Mouse (Mus musculus): Measurements from ENCODE around the gene Akr1b8. TPM values are rescaled to one million over a fixed set of nuclear protein-coding genes. Genes with fewer than 3 reads are reported as not detected.
A peak's percentile ranks its signal among the peaks of the same experiment; 100 is the strongest.
"Not testable (repeated sequence)": the region's sequence is repeated elsewhere in the genome, so short reads cannot be mapped to it uniquely, and the experiment has no call there.

Gene Akr1b8
- total RNA-seq, 2 experiments from 2014 or later: 5.9 to 6.7 TPM

DNA sequence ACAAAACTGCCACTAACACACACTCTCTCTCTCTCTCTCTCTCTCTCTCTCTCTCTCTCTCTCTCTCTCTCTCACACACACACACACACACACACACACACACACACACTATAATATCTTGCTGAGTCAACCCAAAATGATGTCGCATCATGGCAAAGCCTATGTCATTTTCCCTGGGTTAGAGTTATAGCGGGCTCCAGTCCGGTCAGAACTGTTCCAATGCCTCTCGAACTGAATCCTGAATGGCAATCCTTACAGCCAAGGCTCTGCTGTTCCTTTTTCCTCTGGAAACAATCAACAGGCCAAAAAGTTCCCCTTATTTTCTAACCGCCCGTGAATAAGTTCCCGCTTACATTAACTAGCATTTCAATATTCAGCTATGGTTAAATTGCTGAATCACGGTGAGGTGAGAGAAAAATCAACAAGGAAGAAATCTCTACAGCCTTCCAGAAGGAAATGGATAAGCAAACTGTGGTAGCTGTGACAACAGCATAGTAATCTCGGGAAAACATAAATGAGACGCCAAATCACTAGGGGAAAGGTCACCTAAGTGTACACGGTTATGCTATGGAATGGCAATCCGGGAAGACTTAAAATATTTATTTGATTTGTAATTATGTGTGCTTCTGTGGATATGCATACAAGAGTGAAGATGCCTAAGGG is 3.8 kb upstream of the Akr1b8 start:
- no peak for DNase-seq

DNA sequence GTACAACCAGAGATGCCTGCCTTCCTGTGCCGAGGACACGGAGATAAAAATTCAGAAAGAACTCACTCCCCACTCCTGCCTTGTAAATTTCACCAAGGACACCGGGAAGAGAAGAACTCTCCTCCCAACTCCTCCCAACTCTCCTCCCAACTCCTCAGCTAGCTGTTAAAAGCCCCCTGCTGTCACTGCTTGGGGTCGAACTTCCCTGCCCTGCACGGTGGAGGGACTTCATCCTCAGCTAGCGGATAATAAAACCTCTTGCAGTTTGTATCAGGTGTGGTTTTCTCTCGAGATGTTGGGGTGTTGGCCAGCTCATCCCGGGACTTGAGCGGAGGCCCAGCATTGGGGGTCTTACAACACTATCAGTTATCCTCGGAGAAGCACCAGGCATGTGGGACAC is 2.4 kb upstream of the Akr1b8 start:
- not testable (repeated sequence) for DNase-seq

- DNase-seq: no peak
These were observed 1.5 kb upstream of the Akr1b8 start for GRCm38 (mm10) chr6:34352401-34352800.

DNA sequence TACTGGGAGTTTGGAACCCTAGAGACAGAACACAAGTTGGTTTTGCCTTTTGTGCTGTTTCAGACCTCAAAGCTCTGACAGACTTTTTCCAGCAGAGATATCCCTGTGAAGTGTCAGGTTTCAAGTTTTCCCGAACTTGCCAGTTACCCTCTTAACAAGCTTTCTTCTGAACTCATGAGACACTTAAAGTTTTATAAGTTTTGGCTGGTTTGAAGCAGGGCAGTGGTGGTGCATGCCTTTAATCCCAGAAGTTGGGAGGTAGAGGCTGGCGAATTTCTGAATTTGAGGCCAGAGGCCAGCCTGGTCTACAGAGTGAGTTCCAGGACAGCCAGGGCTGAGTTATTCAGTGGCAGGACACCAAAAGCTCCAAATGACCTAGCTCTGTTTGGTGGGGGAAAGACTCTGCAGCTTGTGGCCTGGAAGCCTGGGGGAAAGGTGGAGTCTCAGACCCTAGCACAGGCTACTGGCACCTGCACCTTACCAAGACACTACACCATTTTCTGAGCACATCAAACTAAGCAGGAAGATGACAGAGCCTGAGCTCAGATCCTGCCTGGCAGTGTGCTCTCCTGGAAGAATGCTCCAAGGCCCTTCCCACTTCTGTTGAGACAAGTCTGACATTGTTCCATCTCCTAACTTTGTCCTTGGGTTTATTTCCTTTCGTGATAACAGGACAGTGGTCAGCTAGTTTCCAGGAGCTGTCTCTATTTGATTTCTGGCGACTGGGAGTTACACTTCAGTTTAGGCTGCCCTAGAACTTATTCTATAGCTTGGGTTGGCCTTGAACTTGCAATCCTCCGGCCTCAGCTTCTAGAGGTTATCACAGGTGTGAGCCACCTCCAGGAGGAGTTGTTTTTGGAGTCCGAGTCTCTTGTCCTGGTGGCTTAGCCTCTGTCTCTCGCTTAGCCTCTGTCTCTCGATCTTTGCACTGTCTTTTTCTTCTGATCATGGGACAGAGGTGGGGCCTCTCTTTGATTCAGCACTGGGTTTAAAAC is 732 bp downstream of the Akr1b8 start:
- DNase-seq: no peak

GRCm38 (mm10) chr6:34355349-34355747 is 1.4 kb downstream of the Akr1b8 start:
- DNase-seq: no peak

- no peak for DNase-seq
These were observed 1.9 kb downstream of the Akr1b8 start for GRCm38 (mm10) chr6:34355841-34356240.

DNA sequence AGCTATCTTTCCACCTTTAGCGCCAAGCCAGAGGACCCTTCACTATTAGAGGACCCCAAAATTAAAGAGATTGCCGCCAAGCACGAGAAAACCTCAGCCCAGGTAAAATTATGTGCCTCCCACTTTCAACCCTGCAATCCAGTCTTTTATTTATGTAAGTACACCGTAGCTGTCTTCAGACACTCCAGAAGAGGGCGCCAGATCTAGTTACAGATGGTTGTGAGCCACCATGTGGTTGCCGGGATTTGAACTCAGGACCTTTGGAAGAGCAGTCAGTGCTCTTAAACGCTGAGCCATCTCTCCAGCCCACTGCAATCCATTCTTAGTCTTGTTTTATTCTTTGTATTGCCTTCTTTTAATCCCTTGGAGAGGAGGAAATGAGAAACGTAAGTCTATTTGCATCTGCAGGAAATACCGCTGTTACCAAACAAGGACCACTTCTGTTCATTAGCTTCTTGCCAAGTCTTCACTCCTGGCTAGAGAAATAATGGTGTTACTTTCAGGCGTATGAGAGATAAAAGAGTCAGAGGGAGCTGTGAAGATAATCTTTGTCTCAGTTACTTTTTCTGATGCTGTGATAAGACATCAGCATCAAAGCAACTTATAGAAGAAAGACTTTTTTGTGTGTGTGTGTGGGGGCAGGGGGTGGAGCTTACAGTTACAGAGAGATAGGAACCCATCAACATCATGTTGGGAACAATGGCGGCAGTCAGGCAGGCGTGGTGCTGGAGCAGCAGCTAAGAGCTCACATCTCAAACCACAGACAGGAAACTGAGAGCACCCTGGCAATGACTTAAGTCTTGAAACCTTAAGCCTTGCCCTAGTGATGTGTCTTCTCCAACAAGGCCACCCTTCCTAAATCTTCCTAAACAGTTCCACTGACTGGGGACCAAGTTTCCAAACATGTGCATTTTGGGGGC is 10.6 kb downstream of the Akr1b8 start:
- no peak for DNase-seq

- DNase-seq: no peak
These were observed 14.1 kb downstream of the Akr1b8 start for GRCm38 (mm10) chr6:34367998-34368397.

DNA sequence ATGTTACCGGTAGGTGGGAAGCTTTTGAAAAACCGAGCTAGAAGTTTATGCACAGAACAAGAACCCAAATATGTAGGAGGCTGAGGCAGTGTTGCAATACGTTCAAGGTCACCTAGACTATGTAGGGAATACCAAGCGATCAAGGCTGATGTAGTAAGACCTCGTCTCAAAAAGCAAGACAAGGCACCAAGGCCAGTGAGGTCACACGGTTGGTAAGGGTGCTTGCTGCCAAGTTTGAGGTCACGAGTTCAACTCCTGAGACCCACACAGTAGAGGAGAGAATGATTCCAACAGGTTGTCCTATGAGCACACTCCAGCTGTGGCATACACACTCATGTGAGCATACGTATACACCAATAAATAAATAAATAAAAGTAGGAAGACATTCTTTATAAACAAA is 16.2 kb downstream of the Akr1b8 start:
- DNase-seq: no peak

DNA sequence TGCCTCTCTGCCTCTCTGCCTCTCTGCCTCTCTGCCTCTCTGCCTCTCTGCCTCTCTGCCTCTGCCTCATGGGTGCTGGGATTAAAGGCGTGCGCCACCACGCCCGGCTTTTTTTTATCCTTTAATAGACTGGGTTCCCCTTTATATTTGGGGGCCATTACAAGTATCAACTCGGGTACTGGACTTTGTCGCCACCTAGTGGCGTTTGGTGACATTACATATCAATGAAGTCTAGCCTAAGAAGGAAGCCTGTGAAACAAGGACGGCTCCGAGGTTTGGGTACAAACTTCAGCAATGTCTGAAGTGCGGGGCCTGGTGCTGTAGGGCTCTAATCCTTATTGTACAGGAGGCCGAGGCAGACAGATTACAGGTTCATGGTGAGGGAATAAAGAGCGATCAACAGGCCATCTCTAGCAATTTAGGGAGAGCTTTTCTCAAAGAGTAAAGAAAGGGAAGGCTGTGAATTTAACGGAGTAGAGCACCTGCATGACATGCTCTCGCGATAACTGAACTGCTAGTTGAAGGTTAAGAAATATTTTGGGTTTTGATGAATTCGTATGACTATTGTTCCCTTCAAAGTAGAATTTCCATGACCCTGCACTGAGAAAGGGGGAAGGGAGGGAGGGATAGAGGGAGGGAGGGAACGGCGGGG is 17.9 kb downstream of the Akr1b8 start:
- peak; percentile 78 for DNase-seq

DNA sequence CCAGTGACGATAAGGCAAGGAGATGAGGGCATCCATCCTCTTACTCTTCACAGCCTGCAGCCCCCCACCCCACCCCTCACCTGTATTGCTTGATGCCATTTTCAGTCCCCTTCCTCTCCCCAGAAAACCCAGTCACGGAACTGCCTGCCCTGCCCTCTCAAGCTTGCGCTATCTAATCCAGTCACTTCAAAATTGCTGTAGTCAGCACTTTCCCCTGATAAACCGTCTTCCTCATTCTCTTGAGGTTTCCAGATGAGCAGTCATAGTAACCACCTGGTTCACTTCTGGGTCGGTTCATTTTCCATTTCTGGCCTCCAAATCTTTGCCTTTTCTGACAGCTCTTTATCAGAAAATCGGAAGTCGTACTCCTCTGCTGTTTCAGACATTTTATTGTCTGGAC is 19.9 kb downstream of the Akr1b8 start:
- DNase-seq: no peak

DNA sequence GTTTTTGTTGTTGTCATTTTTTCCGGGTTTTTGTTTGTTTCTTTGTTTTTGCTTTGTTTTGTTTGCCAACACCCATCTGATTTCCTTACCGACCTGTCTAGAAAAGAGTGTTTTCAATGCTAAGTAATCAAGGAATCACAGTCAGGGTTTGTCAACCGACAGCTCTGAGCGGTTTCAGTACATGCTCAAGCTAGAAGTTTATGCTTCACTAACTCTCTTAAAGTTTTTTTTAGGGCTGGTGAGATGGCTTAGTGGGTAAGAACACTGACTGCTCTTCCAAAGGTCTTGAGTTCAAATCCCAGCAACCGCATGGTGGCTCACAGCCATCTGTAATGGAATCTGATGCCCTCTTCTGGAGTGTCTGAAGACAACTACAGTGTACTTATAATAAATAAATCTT is 22.0 kb downstream of the Akr1b8 start:
- DNase-seq: not testable (repeated sequence)

- DNase-seq: no peak
These were observed 29.5 kb downstream of the Akr1b8 start for GRCm38 (mm10) chr6:34383401-34383800.

- peak; percentile 73 for DNase-seq
These were observed 30.3 kb downstream of the Akr1b8 start, which contains the start of gene Akr1b10 for GRCm38 (mm10) chr6:34384110-34384661. Gene Akr1b10 (plus strand): TSS chr6:34384218.

GRCm38 (mm10) chr6:34384701-34385370 is 30.9 kb downstream of the Akr1b8 start:
- DNase-seq: peak; percentile 61

- DNase-seq: no peak
These were observed 34.7 kb downstream of the Akr1b8 start for GRCm38 (mm10) chr6:34388420-34389156.

DNA sequence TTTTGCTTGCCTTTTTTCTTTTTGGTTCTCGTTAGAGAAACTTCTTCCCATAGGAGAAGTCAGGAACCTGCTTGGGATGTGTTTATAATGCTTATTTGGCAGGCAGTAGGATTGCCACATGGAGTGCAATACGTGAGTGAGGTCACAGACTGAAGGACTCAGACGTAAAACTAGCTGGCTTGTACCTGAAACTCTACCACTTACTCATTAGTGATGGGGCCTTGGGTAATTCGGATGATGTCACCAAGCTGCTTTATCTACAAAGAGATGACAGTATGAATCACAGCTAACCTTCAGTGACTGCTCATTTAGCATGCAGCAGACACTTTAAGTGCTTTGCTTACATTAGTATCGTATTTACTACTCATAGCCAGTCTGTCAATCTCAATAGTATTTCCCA is 42.0 kb downstream of the Akr1b8 start:
- no peak for DNase-seq

- DNase-seq: no peak
These were observed 44.5 kb downstream of the Akr1b8 start for GRCm38 (mm10) chr6:34398431-34398830.

DNA sequence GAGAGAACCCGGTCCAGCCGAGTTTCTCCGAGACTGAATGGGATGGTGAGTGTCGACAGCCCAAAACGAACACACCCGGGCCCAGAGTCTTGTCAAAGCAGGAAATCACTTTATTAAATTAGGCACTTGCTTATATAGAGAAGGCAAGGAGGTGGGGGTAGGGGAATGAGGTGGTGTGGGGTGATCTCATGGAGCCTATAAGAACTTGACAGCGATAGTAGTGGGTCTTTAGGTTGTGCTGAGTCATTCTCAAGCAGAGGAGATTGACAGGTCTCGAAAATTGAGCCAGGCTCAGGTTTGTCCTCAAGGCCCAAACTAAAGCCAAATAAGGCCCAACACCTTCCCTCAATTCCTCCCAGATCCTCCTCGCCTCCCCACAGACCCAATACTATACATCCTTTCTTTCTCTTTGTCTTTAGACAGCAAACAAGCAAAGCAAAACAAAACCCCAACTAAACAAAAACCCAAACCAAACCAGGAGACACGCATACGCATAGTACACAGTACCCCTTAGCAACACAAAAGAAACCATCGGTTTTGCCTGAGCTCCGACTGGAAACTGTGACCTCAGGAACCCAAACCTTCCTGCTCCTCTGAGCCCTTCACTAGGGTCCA is 45.8 kb downstream of the Akr1b8 start:
- DNase-seq: no peak

GRCm38 (mm10) chr6:34400696-34401095 is 46.8 kb downstream of the Akr1b8 start:
- no peak for DNase-seq

Measured in gastrocnemius, postnatal 10 days (tissue).